Mouse (Mus musculus) heart, embryonic 14.5 days (tissue): ENCODE data around the gene Tasp1. TPM values are rescaled to one million over a fixed set of nuclear protein-coding genes. Genes with fewer than 3 reads are reported as not detected.
"Not testable (repeated sequence)": the region's sequence is repeated elsewhere in the genome, so short reads cannot be mapped to it uniquely, and the experiment has no call there.

Source experiments
- ATAC-seq: fragments of 200-750 bp; cut with Nextera tagmentation; 2 replicates; pipeline ENCODE4 v1.8.0; 2017; ENCODE audit warnings: low read depth, moderate TSS enrichment; ENCODE audit not compliant: insufficient number of reproducible peaks, insufficient read depth, low FRiP score
- H3K27ac ChIP-seq, 2 experiments: fragments of 200-500 bp in 1 of 2; fragments of 300-500 bp in 1 of 2; sonication (generic) in 1 of 2; replicated peaks in 1 of 2; 2 replicates each; pipeline ENCODE4 v1.5.1; 2012 to 2014; ENCODE audit warnings: low read depth in 2 of 2, low read length in 2 of 2, control low read depth in 1 of 2, mild to moderate bottlenecking in 1 of 2, mixed read lengths in 1 of 2; ENCODE audit not compliant: control insufficient read depth in 1 of 2, insufficient read depth in 1 of 2
- H3K27me3 ChIP-seq: fragments of 300-500 bp; sonication (generic); 2 replicates; pipeline ENCODE4 v1.6.1; 2014; ENCODE audit warnings: mild to moderate bottlenecking, low read length, control low read depth; ENCODE audit not compliant: control insufficient read depth, insufficient read depth
- H3K36me3 ChIP-seq: fragments of 300-500 bp; sonication (generic); 2 replicates; pipeline ENCODE4 v1.6.1; 2014; ENCODE audit warnings: mild to moderate bottlenecking, control low read depth, low read length, mixed read lengths; ENCODE audit not compliant: control insufficient read depth, insufficient read depth
- H3K4me1 ChIP-seq, 2 experiments: fragments of 200-500 bp in 1 of 2; fragments of 300-500 bp in 1 of 2; sonication (generic) in 1 of 2; 2 replicates each; pipeline ENCODE4 v1.6.1; 2012 to 2014; ENCODE audit warnings: low read length in 2 of 2, control low read depth in 1 of 2, mixed read lengths in 1 of 2; ENCODE audit not compliant: control insufficient read depth in 2 of 2, insufficient read depth in 2 of 2
- H3K4me2 ChIP-seq: fragments of 300-500 bp; sonication (generic); 2 replicates; pipeline ENCODE4 v1.6.1; 2014; ENCODE audit warnings: mild to moderate bottlenecking, low read length
- H3K4me3 ChIP-seq, 2 experiments: fragments of 200-500 bp in 1 of 2; fragments of 300-500 bp in 1 of 2; sonication (generic) in 1 of 2; 2 replicates each; pipeline ENCODE4 v1.5.1; 2012 to 2014; ENCODE audit warnings: low read length in 2 of 2, mild to moderate bottlenecking in 2 of 2, control low read depth in 1 of 2, low read depth in 1 of 2, moderate library complexity in 1 of 2; ENCODE audit not compliant: control insufficient read depth in 1 of 2, insufficient read depth in 1 of 2
- H3K9ac ChIP-seq: fragments of 300-500 bp; sonication (generic); 2 replicates; pipeline ENCODE4 v1.6.1; 2014; ENCODE audit warnings: mild to moderate bottlenecking, low read length
- H3K9me3 ChIP-seq: fragments of 300-500 bp; sonication (generic); 2 replicates; pipeline ENCODE4 v1.6.1; 2016; ENCODE audit warnings: low read length, control low read depth; ENCODE audit not compliant: control insufficient read depth
- WGBS: fragments of 180-500 bp; shearing (Covaris S2); extraction: QIAGEN DNeasy Blood & Tissue Kit; methylation state at CpG from one replicate; pipeline ENCODE4 v1.1.7; 2014; 5-methylcytosine and 5-hydroxymethylcytosine counted together
- polyA plus RNA-seq: library from polyadenylated mRNA; unstranded; fragments of >200 nt; fragmentation: Nextera tagmentation; extraction: Ambion mirVana; gene quantifications from 2 replicates; pipeline ENCODE4 v1.2.1, GENCODE M21; 2014

The Tasp1 gene
- polyA plus RNA-seq, 1 experiment from 2014 or later = 13.6 TPM

DNA sequence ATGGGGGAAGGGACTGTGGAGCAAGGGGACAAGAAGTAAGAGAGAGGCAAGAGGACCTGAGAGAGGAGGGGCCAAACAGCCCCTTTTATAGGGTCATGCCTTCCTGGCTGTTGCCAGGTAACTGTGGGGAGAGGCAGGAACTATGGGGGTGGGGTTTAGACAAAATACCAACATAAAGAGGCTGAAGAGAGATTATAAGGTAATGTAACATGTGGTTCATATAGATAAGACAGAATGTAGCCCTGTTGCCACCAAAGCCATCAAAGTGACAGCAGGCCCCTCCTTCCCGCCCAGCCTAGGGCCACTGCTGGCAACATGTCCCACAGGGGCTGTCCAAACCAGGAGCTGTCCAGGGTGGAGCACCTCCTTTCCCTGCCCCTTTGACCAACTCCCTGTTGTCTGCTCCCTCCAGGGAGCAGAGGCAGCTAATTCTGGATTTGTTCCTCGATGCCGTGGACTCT lies 30.6 kb upstream of the Tasp1 start:
- WGBS = 71% methylated on average over 3 of the region's 3 CpGs
- Histone ChIP-seq H3K4me2 (no peak overlapping the region), H3K27me3 (no peaks in the 10 kb centered on the region), H3K9me3 (0 out of 2 replicates have a peak, but pooled peaks cover 2% of the 10 kb centered on the region), H3K4me1 (no peaks in the 10 kb centered on the region), H3K4me3 (no peak overlapping the region), H3K36me3 (no peaks in the 10 kb centered on the region), H3K27ac (no peak overlapping the region), H3K9ac (no peak overlapping the region)
- no peak for ATAC-seq

DNA sequence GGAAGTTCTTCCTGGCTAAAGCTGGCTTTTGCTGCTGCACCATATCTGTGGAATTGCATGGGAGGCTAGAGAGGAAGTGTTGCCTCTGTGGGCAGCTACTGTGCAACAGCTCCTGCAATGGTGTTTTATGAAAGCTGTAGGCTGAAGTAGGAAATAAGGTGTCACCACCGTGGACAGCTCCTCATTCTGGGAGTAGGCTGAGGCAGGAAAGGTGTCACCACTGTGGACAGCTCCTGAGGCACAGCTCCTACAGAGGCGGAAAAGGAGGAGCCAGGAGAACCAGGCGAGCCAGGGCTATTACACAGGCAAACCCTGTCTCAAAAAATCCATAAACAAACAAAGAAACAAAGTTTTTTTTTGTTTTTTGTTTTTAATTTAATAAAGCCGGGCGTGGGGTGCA lies 29.4 kb upstream of the Tasp1 start:
- Histone ChIP-seq H3K27me3 (no peaks in the 10 kb centered on the region), H3K4me1 (no peaks in the 10 kb centered on the region), H3K36me3 (no peaks in the 10 kb centered on the region), H3K9me3 (0 out of 2 replicates have a peak, but pooled peaks cover 2% of the 10 kb centered on the region), H3K27ac (no peak overlapping the region), H3K4me2 (no peak overlapping the region), H3K4me3 (no peak overlapping the region), H3K9ac (no peak overlapping the region)
- WGBS = 84% methylated on average over 5 of the region's 5 CpGs
- ATAC-seq = no peak

DNA sequence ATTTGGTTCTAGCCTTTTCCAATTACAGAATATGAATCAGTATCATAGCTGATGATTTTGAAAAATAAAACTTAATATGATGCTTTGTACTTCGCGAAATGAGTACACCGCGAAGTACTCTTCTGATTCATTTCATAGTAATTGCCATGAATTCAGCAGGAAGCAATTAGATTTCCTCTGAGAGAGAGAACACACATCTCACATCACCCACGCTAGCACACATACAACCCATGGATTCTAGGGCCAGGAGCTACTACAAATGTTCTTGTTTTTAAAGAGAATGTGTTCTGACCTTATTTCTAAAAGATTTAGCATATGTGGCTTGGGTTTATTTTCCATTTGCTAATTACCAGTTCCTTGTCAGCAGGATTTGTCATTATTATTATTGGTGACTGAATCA lies 26.8 kb upstream of the Tasp1 start:
- no peaks in the 10 kb centered on the region for H3K27me3 ChIP-seq
- no peak overlapping the region for H3K4me2 ChIP-seq
- no peak overlapping the region for H3K9ac ChIP-seq
- no peaks in the 10 kb centered on the region for H3K36me3 ChIP-seq
- no peak for ATAC-seq
- 0 out of 2 replicates have a peak, but pooled peaks cover 2% of the 10 kb centered on the region for H3K9me3 ChIP-seq
- no peak overlapping the region for H3K27ac ChIP-seq
- H3K4me1 ChIP-seq = no peaks in the 10 kb centered on the region
- H3K4me3 ChIP-seq = no peak overlapping the region
- 87% methylated on average over 5 of the region's 5 CpGs for WGBS

DNA sequence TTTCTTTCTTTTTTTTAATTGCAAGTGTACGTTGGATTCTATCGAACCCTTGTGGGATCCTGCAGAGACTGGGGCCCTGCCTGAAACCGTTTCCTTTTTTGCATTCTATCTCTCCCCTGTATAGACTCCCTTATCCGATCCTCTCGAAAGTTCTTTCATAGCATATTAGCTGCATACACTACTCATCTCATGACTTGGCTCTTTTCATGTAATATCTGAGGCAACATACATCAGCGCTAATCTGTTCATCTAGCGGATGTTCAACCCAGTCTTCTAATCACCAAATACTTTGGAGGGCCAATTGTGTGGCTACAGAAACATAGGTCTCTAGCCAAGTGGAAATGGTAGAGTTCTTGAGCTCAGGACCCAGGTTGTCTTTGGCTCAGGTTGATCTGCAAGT lies 17.6 kb upstream of the Tasp1 start:
- no peak overlapping the region for H3K4me2 ChIP-seq
- H3K27ac ChIP-seq = no peak overlapping the region
- H3K27me3 ChIP-seq = no peaks in the 10 kb centered on the region
- 86% methylated on average over 7 of the region's 7 CpGs for WGBS
- H3K4me1 ChIP-seq = no peaks in the 10 kb centered on the region
- no peak overlapping the region for H3K9ac ChIP-seq
- no peak for ATAC-seq
- H3K36me3 ChIP-seq = no peaks in the 10 kb centered on the region
- H3K4me3 ChIP-seq = no peak overlapping the region
- H3K9me3 ChIP-seq = no peaks in the 10 kb centered on the region

DNA sequence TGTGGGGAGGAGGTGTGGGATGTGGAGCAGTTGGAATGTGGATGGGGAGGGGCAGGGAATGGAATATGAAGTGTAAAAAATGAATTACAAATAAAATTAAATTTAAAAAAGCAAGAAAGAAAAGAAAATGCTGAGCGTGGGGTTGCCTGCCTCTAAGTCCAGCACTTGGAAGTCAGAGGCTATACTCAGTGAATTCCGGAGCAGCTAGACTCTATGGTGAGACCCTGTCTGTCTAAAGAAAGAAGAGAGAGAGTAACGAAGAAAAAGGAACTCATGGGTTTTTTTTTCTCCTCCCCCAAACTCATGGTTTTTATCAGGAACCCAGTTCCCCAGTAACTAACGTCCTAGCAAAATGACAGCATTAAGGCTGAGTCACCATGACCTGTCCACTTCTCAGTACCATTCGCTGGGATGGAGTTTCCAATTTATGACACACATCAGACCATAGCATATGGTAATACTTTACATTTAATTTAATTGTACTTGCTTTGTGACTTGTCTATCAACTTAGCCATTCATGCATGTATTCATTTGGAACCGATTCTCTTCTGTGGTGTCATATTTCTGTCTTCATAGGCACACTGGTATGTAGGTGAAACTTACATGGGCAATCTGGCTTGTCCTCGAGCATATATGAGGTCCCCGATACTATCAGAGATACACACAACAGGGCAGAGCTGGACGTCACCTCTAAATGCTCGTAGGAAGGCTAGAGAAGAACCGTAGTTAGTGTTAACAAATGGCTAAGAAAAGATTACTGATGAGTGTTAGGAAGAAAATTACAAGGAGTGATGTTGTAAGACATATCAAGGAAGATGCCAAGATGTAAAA lies 14.4 kb upstream of the Tasp1 start:
- no peak for ATAC-seq
- WGBS = 78% methylated on average over 11 of the region's 11 CpGs

DNA sequence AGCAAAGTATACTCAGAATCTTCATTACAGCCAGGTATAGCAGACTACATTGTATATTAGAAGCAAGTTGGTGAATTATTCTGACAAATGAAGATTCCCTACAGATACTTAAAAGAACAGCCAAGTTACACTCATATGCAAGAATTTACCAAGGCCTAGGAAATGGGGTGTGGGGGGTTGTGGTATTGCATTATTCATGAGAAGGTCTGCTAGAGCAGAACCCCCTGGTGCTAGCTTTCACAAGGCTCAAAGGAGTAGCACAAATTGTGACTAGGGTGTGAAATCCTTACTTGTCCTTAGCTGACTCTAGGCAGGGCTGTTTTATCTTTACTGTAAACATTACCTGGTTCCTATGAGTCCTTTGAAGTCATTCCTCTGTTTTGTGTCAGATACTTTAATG lies 12.7 kb upstream of the Tasp1 start:
- not testable (repeated sequence) for ATAC-seq, H3K4me1 ChIP-seq, H3K36me3 ChIP-seq, H3K9ac ChIP-seq, H3K4me3 ChIP-seq, H3K27me3 ChIP-seq, H3K4me2 ChIP-seq, H3K27ac ChIP-seq, H3K9me3 ChIP-seq

More for the DNA sequence above, 14.4 kb upstream of the Tasp1 start:
- H3K9ac ChIP-seq = no peak overlapping the region
- no peak overlapping the region for H3K4me2 ChIP-seq
- H3K4me1 ChIP-seq = no peaks in the 10 kb centered on the region
- no peaks in the 10 kb centered on the region for H3K36me3 ChIP-seq
- H3K27ac ChIP-seq = no peak overlapping the region
- no peaks in the 10 kb centered on the region for H3K27me3 ChIP-seq
- H3K9me3 ChIP-seq = no peaks in the 10 kb centered on the region
- no peak overlapping the region for H3K4me3 ChIP-seq

DNA sequence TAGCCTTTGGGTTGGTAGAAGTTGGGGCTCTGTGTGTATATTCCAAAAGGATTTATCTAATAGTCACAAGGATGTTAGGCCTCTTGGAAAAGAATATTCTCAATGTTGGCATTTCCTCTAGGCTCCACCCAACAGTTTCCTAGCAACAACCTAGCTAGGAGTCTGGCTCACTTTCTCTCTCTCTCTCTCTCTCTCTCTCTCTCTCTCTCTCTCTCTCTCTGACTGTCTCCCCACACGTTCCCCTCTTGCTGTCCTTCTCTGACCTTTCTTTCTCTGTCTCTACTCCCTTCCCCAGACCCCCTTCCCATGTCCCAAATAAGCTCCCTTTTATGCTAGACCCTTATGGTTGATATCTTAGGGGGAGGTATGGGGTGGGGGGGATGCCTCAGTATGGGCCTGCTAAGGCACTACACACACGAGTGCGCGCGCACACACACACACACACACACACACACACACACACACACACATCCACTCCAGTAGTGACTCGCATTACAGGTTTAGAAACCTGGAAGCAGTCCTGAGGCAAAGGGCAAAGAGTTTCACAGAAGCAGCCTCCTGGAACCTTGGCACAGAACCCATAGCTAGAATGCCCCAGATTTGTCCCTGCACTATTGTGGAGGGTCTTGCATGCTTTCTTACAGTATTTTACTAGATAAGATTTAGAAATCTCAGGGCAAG lies 12.1 kb upstream of the Tasp1 start:
- WGBS = 32% methylated on average over 6 of the region's 6 CpGs
- H3K4me1 ChIP-seq = no peaks in the 10 kb centered on the region
- H3K4me2 ChIP-seq = no peak overlapping the region
- H3K9ac ChIP-seq = no peak overlapping the region
- H3K36me3 ChIP-seq = no peaks in the 10 kb centered on the region
- H3K27ac ChIP-seq = no peak overlapping the region
- no peak overlapping the region for H3K4me3 ChIP-seq
- no peaks in the 10 kb centered on the region for H3K9me3 ChIP-seq
- ATAC-seq = no peak
- no peaks in the 10 kb centered on the region for H3K27me3 ChIP-seq
